Mouse (Mus musculus) CD4-positive helper T cell, adult 2 months (primary cell): ENCODE results near the gene Stim2.

Experiments used
- DNase-seq: peaks from one replicate; pipeline ENCODE4 v3.0.0-alpha.2; 2012; ENCODE audit warnings: low read depth, missing footprints, low spot score

Stim2 gene

DNA sequence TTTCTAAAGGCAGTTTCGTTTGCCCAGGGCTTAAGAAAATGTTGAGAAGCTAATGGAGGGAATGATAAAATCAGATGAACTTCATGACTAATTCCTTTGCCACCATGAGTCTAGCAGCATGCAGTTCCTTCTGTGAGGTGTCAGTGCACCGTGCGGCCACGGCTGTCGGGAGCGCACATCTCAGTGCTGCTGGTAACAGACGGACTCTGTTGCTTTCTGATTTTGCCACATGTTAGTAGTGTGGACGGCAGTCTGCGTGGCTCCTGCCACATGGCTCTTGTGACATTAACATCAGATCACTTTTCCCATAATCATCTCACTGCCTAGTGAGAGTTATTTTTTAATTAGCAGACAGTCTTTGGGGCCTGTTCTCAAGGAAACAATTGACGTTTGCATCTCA lies 118.2 kb downstream of the Stim2 start:
- DNase-seq: no peak

- DNase-seq: no peak
These were observed 120.3 kb downstream of the Stim2 start for GRCm38 (mm10) chr5:54118410-54119212.

- DNase-seq: no peak
These were observed 149.9 kb downstream of the Stim2 start for GRCm38 (mm10) chr5:54148091-54148795.

DNA sequence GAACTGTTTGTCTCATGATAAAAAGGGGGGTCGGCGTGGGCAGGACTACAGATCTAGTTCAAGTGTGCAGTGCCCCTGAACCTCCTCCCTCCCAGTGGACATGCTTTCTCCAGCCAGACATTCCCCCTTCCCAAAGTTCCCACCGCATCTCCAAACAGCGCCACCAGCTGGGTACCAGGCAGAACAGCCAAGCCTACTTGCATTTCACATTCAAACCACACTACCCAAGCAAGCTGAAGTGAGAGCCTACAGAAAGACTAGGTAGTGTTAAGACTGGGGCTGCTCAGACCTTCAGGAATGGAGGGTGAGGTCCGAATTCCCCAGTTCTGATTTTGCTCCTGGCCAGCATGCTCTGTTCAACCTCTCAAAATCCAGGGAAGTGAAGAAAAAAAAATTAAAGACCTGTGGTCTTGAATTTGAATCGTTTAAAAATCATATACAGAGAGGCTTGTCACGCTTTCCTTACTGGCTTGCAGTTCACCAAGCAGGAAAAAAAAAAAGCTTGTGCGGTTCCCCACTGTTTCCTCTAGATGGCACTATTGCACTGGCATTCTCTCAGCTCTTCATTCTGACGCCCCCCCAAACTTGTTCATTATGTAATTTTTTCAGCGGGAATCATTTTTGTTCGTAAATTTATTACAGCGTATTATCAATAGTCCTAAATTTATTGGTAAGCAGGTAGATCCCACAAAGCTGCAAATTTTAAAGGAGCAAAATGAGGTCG lies 156.4 kb downstream of the Stim2 start:
- DNase-seq: peak; percentile 17

DNA sequence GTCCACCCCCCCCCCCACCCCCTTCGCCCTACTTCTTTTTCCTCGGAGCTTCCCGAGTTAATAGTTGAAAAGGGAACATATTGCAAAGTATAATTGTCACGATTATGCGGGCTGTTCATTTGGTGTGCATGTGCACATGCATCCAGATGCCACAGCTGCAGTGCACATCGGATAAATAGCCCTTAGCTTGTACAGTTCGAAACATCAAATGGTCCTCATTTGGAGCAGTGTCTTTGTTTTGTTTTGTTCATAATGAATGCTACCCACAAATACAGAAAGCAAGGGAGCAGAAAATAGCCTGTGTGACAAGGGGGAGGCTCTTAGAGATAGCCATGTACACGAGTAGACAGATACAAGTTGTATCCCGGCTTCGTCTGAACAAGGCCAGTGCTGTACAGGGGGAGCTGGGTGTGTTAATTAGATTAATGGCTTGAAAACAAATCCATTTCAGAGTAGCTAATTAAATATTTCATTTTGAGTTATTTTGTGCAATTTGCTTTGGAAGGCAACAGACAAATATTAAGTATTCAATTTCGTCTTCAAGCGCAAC lies 157.0 kb downstream of the Stim2 start:
- DNase-seq: no peak

- no peak for DNase-seq
These were observed 157.6 kb downstream of the Stim2 start for GRCm38 (mm10) chr5:54155916-54156315.

GRCm38 (mm10) chr5:54156944-54157527 lies 158.7 kb downstream of the Stim2 start:
- peak; percentile 2 for DNase-seq

- DNase-seq: no peak
These were observed 159.9 kb downstream of the Stim2 start for GRCm38 (mm10) chr5:54158230-54158629.

DNA sequence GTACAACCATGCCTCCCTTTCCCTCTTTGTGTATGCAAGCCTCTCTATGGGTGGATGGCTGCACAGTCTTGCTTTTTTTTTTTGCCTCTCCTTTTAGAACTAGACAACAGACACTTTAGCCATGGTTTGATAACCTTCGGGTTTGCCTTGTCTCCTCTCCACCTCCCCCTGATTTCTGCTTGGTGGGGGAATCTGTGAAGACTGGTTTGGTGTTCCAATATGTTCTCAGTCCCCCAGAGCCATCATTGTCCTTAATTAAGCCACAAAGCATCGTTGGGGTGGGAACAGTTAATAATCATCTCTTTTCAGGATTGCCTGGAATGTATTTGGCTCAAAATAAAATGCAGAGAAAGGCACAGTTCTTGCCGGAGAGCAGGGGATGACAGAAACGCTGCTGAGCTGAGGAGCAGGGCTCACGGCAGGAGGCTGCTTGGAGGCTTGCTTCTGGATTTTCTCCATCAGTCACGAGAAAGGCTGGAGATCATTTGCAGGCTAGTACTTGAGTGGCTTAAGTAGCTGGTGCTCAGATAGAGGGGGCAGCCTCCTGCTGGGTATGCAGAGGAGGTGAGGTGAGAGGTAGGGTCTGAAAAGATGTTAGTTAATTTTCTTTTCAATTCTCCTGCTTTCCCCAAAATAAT lies 161.0 kb downstream of the Stim2 start:
- DNase-seq: no peak

GRCm38 (mm10) chr5:54160561-54160960 lies 162.3 kb downstream of the Stim2 start:
- no peak for DNase-seq

DNA sequence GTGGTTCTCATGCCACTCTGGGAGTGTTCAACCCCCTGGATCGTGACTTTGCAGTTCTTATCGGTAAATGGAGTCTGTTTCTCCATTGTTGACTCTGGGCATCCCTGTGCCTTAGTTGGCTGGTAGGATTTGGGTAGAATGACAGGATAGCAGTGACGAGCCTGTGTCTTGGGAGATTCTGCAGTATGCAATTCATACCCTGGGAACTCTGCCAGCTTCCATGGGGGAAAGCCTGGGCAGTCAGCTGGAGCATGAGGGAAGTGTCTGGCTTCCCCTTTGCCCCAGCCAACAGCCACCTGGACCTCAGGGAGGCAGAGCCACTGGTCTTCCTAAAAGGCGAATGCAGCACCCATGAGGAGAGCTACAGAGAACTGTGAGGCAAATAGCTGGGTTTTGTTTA lies 165.6 kb downstream of the Stim2 start:
- DNase-seq: no peak
